Mouse (Mus musculus): ENCODE measurements at regions not wholly inside any gene's neighbourhood (a gene's known extent, or its start where the extent isn't known, plus 50 kb on each side); places are given as distances from the start of the nearest gene placed in this dataset.

DNA sequence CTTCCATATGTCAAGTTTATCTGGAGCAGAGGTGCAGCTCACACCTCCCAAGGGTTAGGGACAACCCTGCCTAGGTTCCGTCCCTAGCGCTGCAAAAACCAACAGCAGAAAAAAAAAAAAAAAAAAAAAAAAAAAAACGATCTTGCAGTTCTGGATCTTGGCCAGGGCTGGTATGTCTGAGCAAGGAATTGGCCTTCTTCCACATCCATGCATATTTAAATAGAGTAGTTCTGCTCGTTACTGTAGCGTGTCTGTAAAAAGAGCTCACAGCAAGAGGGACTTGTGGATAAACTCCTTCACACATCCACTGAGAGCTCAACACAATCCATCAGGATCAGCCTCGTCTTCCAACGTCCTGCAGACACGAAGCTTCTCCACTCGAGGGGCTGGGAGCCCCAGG is 639.4 kb upstream of the Adam5 start:
- DNase-seq = no peak

DNA sequence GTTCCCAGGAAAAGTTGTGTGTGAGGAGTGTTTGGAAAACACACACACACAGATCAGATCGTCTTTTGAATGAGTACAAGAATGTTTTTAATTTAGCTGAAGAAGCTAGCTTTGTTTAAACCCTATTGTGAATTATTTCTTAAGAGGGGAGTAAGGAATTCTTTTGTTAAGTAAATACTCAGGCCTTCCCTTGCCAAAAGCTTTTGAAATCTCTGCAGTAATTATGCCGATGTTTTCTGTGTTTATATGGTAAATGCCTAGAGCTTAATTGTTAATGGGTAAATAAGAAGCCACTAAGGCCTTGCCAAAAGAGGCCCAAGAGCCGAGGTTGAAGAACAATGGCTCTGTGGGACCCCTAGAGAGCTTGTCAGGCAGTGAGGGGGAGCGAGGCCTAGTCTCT is 638.3 kb upstream of the Adam5 start:
- no peak for DNase-seq

DNA sequence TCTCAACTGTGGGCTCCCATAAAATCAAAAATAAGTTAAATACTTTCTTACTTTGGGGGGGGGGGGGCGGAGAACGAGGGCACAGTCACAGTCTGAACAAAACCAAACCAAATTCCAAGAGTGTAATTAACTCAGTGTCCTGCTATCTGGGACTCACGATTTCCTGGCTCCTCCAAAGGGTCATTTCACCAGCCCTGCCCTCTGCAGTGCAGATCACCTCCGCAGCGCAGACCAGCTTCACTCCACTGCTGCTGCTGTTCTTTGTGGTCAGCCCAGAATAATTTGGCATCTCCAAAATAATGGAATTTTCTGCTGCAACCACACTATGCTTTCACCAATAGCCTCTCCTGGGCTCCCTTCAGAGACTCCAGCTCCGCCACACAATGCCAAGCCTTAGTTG is 631.5 kb upstream of the Adam5 start:
- DNase-seq = no peak

DNA sequence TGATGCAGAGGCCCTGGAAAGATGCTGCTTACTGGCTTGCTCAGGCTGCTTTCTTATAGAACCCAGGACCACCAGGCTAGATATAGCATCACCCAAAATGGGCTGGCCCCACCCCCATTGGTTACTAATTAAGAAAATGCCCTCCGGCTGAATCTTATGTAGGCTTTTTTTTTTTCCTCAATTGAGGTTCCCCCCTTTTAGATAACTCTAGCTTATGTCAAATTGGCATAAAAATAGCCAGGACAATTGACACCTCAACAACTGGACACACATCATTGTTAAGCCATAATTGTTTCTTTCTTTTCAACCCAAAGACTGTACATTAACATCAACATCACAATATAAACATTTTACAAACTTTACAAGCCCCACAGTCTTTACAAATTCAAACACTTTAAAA is 630.8 kb upstream of the Adam5 start:
- DNase-seq = no peak

DNA sequence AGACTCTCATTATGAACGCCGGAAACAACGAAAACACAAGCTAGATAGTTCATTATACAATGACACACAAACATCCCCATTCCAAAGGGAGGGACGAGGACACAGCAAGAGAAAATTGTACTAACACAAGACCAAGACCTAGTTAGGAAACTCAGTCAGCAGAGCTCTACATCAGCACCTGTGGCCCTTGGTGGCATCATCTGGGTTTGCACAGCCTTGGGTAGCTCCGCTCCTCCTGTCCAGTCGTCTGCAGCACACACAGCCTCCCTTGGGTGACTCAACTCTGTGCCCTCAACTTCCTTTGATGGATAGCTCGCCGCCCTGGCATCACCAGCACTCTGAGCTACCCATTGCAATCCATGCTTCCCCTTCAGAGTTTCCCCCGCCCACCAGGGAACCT is 629.7 kb upstream of the Adam5 start:
- DNase-seq = no peak

DNA sequence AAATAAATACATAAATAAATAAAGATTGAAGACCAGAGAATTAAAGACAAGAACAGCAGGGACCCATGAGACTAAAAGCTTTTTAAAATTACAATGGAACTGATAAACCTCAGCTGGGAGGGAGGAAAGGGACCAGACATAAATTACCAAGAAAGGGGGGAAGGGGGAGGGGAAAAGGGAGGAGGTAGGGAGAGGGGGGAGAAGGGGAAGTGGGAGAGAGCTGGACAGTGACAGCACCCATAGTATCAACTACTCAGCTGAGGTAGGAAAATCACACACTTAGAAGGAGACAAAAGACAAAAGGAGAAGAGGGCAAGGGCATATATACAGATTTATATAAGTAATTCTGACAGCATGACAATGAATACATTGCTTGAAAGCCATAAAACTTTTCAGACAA is 626.4 kb upstream of the Adam5 start:
- no peak for DNase-seq

DNA sequence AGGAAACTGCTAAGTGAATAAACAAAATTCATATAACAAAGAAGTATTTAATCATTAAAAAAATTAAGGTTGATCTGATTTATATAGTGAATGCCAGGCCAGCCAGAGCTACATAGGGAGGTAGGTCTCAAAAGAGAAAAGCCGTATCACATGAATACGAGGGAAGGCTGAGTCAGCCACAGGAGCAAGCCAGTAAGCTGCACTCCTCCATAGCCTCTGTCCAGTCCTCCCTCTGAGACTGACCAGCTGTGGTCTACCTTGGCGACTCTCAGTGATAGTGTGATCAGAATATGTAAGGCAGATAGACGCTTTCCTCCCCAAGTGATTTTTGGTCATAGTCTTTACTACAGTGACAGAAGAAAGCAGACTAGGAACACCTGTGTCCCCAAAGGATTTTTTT is 625.4 kb upstream of the Adam5 start:
- DNase-seq = no peak

DNA sequence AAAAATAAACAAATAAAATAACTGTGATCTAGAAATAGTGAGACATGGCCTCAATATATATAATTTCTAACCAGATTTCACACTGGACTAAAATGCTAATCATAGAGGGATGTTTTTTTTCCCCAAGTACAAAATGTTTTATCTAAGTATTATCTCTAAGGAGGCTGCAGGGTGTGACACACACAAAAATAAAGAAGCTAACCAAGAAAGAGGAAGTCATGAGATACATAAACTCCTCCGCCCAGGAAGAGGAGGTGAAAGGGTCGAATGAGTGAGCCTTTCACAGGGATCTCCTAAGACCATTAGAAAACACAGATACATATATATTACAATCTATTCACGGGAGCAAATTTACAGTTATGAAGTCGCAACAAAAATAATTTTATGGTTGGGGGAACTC is 623.7 kb upstream of the Adam5 start:
- no peak for DNase-seq

DNA sequence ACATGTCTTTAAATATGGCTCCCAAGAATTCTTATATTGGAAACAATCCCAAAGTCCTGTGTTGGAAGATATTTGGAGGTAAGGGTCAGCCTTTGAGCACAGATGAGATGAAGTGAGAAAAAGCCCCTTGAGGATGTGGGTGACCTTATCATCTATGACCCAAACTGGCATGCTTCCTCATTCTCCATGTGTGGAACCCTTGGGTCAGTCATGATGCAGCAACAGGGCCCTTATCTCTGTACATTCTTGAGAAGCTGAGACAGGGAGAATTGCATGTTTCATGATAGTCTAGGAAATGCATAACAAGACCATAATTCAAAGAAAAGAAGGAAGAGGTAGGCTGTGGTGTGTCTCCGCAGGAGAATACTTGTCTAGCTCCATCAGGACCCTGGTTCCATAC is 621.8 kb upstream of the Adam5 start:
- no peak for DNase-seq

DNA sequence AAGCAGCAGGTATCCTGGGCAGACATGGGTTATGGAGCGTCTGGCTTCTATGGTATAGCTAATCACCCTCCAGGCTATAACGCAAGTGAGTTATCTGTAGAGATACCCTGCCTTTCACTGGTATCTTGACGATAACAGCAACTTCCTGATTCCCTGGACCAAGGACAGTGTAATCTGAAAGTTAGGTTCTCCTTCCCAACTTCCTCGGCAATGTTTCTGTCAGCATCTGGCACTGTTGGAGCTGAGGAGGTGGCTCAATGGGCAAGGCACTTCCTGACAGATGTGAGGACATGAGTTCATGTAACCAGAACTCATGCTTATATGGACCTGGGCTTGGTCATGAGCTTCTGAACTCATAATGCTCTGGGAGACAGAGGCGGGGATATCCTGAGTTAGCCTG is 620.9 kb upstream of the Adam5 start:
- DNase-seq = no peak

DNA sequence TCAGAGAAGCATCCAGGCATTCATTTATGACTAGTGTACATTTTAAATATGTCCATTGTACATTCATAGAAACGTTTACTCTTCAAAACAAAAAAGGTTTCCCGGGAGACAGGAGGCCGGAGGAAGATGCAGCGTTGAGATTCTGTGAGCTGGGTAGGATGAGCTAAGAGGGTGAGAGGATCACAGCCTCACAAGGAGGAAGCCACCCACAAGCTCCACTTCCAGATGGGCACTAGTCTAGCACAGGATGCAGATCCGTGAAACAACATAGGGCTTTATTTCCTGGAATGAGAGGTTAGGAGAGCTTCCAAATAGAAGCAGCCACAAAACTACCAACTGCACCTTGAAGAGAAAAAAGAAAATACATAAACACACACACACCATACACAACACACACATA is 619.4 kb upstream of the Adam5 start:
- no peak for DNase-seq

DNA sequence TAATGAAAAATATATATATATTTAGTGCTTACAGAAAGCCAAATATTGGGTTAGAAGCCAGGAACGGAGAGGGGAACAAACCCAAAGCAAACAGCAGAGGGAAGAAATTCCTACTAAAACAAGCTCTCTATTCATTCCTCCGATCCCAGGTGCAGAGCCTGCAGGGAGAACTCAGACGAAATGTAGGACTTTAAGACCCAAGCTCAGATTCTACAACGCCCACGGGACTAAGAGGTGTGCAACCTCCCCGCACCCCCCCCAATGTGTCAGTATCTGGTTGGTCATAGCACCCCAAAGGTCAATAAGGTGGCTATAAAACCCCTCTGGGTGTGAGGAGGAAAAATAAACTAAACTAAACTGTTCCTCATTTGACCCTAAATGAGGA is 616.9 kb upstream of the Adam5 start:
- no peak for DNase-seq

DNA sequence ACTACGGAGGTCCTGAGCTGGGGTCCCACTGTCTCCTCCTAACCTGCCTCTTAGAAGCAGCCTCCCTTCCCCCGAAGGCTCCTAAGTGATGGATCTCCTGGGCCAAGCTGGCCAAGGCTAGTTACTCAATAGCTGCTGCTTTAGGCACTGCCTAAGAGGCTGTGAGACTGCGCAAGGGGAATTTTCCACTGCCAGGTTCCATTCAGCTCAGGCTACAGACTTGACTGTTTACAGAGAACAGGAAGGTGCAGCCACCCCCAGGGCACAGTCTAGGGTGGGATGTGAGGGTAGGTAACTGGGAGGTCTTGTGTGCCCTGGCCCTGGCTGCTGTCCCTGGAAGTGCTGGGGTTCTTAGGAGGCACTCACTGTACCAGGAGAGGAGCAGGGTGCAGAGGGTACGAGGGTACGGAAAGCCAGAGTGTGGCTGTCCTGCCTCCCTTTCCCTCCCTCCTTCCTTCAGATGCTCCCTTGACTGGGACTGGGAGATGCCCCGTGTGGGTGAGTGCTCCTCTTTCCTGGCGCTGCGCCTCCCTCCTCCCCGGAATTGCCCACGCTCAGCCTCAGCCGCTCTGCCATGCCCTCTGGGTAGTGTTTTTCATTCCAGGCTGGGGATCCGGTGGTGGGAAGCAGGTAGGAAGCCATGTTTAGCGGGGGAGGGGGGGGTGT is 616.4 kb upstream of the Adam5 start:
- peak in 1 of 2 experiments; percentile 9 for DNase-seq

DNA sequence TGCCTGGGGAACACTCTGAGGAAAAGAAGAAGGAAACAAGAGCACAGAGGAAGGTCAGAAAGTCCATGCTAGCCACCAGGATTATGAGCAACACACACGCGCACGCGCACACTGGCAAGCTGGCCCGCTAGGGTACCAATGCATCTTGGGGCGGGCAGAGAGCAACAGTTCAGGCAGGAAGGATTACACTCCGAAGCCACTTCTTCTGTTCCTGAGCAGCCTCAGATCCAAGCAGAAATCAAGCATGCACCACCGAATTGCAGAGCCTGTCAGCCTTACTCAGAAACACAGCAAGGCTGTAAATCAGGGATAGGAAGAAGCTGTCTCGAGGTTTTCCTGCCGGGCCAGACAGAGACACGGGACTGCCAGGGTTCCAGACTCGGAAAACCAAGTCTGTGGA is 615.8 kb upstream of the Adam5 start:
- DNase-seq = peak in 1 of 2 experiments; percentile 8

DNA sequence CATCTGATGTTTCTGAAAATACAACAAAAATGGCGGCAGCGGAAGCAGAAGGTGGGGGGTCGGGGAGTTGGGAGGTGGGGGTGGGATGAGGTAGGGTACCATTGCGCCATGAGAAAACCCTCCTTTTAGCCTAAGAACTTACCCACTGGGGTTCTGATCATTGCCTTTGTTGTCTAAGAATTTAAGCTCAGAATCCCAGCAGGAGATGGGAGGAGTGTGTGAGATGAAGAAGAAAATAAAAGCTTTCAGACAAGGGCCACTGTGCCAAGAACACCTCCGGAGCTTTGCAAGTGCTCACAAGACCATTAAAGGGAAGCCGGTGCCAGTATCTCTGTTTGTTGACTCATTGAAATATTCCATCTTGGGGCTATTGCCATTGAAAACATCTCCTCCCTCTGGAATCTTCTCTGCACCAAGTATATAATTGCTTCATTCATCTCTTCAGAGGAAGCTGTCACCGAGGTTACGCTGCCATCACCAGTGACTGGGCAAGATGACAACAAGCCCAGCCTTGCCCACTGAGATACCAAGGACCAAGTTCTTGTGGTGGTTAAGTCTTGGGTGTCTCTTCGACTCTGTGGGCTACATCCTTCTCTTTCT is 614.0 kb upstream of the Adam5 start:
- no peak for DNase-seq

DNA sequence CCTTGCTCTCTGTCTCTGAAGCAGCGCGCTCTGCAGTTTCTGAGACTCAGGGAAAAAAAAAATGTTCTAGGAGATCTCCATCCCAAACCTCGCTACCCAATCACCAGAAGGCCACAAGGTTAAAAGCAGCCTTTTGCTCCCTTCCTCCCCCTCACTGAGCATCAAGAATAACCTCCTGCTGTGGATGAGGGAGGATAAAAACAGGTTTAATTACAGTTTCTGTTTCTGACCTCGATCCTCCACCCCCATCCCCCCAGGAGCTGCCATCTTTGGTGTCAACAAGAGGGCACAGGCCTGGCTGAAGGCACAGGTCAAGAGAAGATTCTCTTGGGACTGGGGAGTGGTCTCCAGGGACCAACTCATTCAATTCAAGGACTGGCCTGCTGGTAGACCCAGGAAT is 613.0 kb upstream of the Adam5 start:
- DNase-seq = no peak

DNA sequence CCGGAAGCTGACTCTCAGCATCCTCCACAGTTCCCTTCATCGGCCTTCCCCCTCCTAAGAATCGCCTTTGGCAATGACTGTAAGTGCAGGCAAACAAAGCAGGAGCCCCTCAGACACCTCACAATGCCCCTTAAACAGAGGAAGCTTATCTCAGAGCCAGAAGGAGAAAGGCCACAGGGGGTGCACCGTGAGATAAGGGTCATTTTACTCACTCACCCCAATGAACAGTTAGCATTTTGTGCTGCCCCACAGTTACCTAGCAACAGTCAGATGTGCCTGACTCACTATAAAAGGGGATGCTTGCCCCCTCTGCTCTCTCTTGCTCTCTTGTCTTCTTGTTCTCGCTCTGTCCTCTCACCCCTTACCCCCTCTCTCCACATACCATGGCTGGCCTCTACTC is 606.4 kb upstream of the Adam5 start:
- DNase-seq = no peak

DNA sequence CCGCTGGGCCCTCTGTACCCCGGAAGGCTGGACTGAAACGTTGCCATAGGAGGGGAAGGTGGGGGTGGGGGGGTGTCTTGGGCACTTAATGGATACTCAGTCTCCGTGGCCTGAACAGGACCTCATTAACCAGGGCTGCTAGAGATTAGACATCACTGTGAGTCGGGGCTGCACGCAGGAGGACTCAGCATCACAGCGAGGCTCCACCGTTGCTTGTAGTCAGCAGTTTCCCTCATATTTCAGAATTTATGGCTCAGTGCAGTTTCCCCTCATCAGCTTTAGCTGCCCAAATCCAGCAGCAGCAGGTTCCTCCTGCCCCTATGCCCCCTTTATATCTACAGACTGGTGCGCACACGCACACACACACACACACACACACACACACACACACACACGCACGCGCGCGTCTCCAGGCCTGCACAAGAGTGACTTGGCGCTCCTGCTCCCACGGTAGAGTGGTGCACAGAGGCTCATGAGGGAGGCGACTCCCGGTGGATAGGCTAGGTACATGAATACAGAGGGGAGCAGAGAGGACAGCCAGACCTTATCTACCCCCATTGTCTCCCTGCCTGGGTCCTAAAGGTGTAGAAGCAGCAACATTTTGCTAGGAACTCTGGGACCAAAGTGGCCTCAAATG is 605.8 kb upstream of the Adam5 start:
- DNase-seq = no peak

DNA sequence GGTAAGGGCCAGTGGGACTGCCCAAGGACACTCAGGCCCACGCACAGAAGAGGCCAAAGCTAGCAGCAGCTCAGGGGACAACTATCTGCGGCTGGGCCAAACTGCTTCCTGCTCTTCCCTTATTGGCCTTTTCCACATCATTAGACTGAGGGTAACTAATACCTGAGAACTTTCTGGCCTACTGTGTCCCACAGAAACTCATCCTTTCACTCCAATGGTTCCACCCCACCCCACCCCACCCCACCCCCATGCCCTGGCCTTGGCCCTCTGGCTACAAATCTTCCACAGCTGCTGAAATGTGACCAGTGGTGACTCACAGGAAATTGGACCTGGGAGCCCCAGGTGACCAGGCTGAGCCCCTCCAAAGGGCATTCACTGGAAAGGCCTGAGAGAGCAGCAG is 604.6 kb upstream of the Adam5 start:
- no peak for DNase-seq

DNA sequence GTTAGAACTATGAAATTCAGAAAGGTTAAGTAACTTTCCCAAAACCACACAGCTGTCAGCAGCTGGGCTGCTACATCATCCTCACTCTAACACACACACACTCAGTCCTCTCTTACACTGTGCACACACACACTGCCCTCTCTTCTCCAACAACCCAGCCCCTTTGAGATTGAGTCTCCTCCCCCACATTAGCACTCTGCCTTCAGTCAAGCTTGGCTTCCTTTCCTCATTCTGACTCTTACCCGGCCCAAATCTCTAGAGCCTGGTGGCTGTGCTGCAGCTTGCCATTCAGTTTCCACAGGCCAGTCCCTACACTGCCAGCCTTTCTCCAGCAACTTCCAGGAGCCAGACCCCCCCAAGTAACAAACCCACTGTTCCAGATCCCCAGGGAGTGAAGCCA is 602.0 kb upstream of the Adam5 start:
- no peak for DNase-seq

DNA sequence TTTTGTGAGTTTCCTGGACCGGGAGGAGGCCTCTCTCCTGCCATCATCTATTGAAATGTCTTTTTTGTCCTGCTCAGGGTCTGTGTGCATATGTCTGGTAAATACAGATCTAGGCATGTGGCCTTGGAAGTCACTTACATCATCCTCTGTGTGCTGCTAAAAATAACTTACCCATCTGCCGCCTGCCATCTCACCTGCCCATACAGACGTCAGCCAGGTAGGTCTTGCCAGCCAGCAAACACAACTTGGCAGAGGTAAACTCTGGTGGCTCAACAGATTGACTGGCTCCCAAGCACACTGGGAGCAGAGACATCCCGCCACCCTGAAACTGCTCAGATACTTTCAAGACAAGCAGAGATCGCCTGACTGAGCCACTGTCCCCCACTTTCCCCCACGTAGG is 597.3 kb upstream of the Adam5 start:
- no peak for DNase-seq

DNA sequence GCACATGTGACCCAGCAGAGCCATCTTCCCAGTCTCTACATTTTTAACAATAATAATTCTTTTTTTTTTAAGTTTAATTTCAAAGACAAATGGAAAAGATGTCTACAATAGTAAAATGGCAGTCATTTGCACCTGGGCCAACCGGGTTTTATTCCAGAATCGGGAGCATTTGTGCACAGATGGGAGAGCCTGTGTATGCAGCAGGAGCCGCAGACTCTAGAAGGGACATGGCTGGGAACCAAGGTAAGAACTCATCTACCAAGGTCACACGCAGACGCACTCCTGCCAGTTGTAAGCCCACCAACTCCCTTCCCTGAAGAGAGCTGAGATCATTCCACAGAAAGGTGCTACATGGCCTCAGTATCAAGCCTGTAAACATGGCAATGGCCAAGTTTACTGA is 586.4 kb upstream of the Adam5 start:
- no peak for DNase-seq

DNA sequence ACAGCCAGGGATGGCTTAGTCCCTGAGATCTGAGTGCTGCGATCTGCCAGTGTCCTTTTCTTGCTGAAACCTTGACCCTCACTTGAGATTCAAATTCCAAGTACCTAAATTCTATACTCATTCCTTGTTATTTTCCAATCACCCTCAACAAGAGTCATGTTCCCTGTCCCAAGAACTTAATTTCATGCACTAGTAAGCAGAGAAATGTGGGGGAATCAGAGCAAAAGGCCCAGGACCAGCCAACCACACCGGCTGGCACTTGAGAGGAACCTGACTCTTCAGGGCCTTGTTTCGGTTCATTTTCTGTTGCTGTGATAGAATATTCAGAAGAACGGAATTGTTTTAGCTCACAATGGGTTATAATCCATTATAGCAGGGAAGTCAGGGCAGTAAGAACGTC is 583.7 kb upstream of the Adam5 start:
- no peak for DNase-seq

DNA sequence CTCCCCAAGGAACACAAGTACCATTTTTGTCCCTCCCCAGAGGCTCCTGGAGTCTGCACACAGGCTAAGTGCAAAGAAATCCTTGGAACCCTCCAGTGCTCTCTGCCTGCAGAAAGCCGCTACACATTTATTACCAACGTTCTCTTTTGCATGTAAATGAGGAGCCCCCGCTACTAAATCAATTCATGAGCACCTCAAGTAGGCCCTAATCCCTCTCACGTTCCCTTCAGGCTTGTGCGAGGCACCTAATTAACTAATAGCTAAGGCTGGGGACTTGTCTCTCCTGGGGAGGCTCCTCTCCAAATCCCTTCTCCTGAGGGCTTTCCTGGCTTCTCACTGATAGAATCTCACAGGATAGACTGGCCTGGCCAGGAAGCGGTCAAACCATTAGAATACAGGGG is 568.6 kb upstream of the Adam5 start:
- DNase-seq = no peak

DNA sequence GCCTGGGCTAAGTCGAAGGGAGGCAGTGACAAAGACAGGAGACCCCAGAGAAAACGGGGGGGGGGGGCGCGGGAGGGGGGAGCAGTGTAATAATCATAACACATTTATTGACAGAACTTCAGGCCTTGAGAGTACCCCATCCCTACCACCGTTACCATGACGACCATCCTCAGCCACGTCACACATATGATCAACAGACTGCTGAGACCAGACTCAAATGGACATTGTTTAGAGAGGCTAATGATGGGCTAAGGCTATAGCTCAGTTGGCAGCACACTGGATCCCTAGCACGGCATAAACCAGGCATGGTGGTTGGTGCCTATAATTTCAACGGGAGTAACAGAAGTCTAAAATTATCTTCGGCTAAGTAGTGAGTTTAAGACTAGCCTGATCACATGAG is 565.8 kb upstream of the Adam5 start:
- DNase-seq = no peak
